Mouse (Mus musculus) spleen, adult 2 months (tissue): ENCODE results near the gene Tpmt.

ENCODE experiments used
- CTCF ChIP-seq: fragments of 200-500 bp; IDR thresholded peaks from 2 replicates; pipeline ENCODE4 v1.5.1; 2011; ENCODE audit warnings: mild to moderate bottlenecking, inconsistent platforms; ENCODE audit not compliant: insufficient read depth, insufficient read length, insufficient replicate concordance; ENCODE audit errors: extremely low read depth
- POLR2A ChIP-seq: fragments of 200-500 bp; IDR thresholded peaks from 2 replicates; pipeline ENCODE4 v1.6.1; 2011; ENCODE audit warnings: low read depth, low read length, inconsistent platforms

GRCm38 (mm10) chr13:47053971-47054370 is 9.4 kb upstream of the Tpmt start:
- TF ChIP-seq POLR2A: no peak
- TF ChIP-seq CTCF: no peak
